Mouse (Mus musculus) neural tube, embryonic 12.5 days (tissue): Measurements from ENCODE around the gene Prkce. TPM values are rescaled to one million over a fixed set of nuclear protein-coding genes. Genes with fewer than 3 reads are reported as not detected.

ENCODE experiments used
- ATAC-seq: fragments of 200-750 bp; cut with Nextera tagmentation; 2 replicates; pipeline ENCODE4 v1.8.0; 2017; ENCODE audit warnings: low read depth, mild to moderate bottlenecking, moderate TSS enrichment, moderate library complexity; ENCODE audit not compliant: low FRiP score
- H3K27ac ChIP-seq: fragments of 300-500 bp; sonication (generic); 2 replicates; pipeline ENCODE4 v1.5.1; 2016
- H3K27me3 ChIP-seq: fragments of 300-500 bp; sonication (generic); replicated peaks from 2 replicates; pipeline ENCODE4 v1.6.1; 2016; ENCODE audit warnings: mild to moderate bottlenecking
- H3K36me3 ChIP-seq: fragments of 300-500 bp; sonication (generic); 2 replicates; pipeline ENCODE4 v1.6.1; 2016; ENCODE audit warnings: mild to moderate bottlenecking
- H3K4me1 ChIP-seq: fragments of 300-500 bp; sonication (generic); 2 replicates; pipeline ENCODE4 v1.6.1; 2016
- H3K4me2 ChIP-seq: fragments of 300-500 bp; sonication (generic); replicated peaks from 2 replicates; pipeline ENCODE4 v1.6.1; 2016; ENCODE audit warnings: mild to moderate bottlenecking
- H3K4me3 ChIP-seq: fragments of 300-500 bp; sonication (generic); 2 replicates; pipeline ENCODE4 v1.5.1; 2016
- H3K9ac ChIP-seq: fragments of 300-500 bp; sonication (generic); 2 replicates; pipeline ENCODE4 v1.6.1; 2016; ENCODE audit warnings: mild to moderate bottlenecking
- H3K9me3 ChIP-seq: fragments of 300-500 bp; sonication (generic); 2 replicates; pipeline ENCODE4 v1.6.1; 2016; ENCODE audit warnings: mild to moderate bottlenecking
- WGBS: fragments of 180-500 bp; shearing (Covaris S2); methylation state at CpG from one replicate; pipeline ENCODE4 v1.1.7; 2016; 5-methylcytosine and 5-hydroxymethylcytosine counted together
- polyA plus RNA-seq: library from polyadenylated mRNA; unstranded; fragments of >200 nt; fragmentation: Nextera tagmentation; extraction: Ambion mirVana; gene quantifications from 2 replicates; pipeline ENCODE4 v1.2.1, GENCODE M21; 2016

Prkce gene
- polyA plus RNA-seq, 1 experiment from 2014 or later = 20.7 TPM

GRCm38 (mm10) chr17:86184552-86185209, 17.1 kb downstream of the Prkce start:
- no peak overlapping the region for H3K9ac ChIP-seq
- no peak overlapping the region for H3K4me3 ChIP-seq
- H3K27me3 ChIP-seq = no peaks in the 10 kb centered on the region
- H3K9me3 ChIP-seq = no peaks in the 10 kb centered on the region
- peaks cover 4% of the 10 kb centered on the region; the same call in 1 of the 2 replicates for H3K4me1 ChIP-seq
- 74% methylated on average over 9 of the region's 9 CpGs for WGBS
- H3K27ac ChIP-seq = no peak overlapping the region
- no peak overlapping the region for H3K4me2 ChIP-seq
- ATAC-seq = no peak
- H3K36me3 ChIP-seq = no peaks in the 10 kb centered on the region; the same call in 1 of the 2 replicates

- Histone ChIP-seq H3K9ac (no peak overlapping the region), H3K27me3 (no peaks in the 10 kb centered on the region), H3K36me3 (no peaks in the 10 kb centered on the region; the same call in 1 of the 2 replicates), H3K9me3 (no peaks in the 10 kb centered on the region), H3K4me3 (no peak overlapping the region), H3K4me1 (peaks cover 4% of the 10 kb centered on the region; the same call in 1 of the 2 replicates), H3K27ac (no peak overlapping the region), H3K4me2 (no peak overlapping the region)
- ATAC-seq = no peak
- 55% methylated on average over 7 of the region's 7 CpGs for WGBS
These were observed 18.0 kb downstream of the Prkce start for GRCm38 (mm10) chr17:86185584-86185983.

- Histone ChIP-seq H3K36me3 (no peaks in the 10 kb centered on the region), H3K4me1 (peaks cover 4% of the 10 kb centered on the region; the same call in 1 of the 2 replicates), H3K27me3 (no peaks in the 10 kb centered on the region), H3K4me3 (no peak overlapping the region), H3K27ac (no peak overlapping the region), H3K4me2 (no peak overlapping the region), H3K9ac (no peak overlapping the region), H3K9me3 (no peaks in the 10 kb centered on the region)
- ATAC-seq = no peak
- WGBS = 91% methylated on average over 1 of the region's 1 CpGs
These were observed 20.2 kb downstream of the Prkce start for GRCm38 (mm10) chr17:86187777-86188176.

- H3K27ac ChIP-seq = no peak overlapping the region
- H3K9ac ChIP-seq = no peak overlapping the region
- no peaks in the 10 kb centered on the region for H3K4me1 ChIP-seq
- no peak overlapping the region for H3K4me3 ChIP-seq
- ATAC-seq = no peak
- no peaks in the 10 kb centered on the region for H3K27me3 ChIP-seq
- whole genome bisulfite sequencing = 94% methylated on average over 6 of the region's 6 CpGs
- no peak overlapping the region for H3K4me2 ChIP-seq
- no peaks in the 10 kb centered on the region for H3K36me3 ChIP-seq
- H3K9me3 ChIP-seq = no peaks in the 10 kb centered on the region
These were observed 26.4 kb downstream of the Prkce start for GRCm38 (mm10) chr17:86193979-86194378.

- Histone ChIP-seq H3K36me3 (no peaks in the 10 kb centered on the region), H3K4me2 (no peak overlapping the region), H3K9ac (no peak overlapping the region), H3K27ac (no peak overlapping the region), H3K4me3 (no peak overlapping the region), H3K9me3 (no peaks in the 10 kb centered on the region), H3K4me1 (no peaks in the 10 kb centered on the region), H3K27me3 (no peaks in the 10 kb centered on the region)
- no peak for ATAC-seq
- 85% methylated on average over 8 of the region's 8 CpGs for WGBS
These were observed 27.3 kb downstream of the Prkce start for GRCm38 (mm10) chr17:86194921-86195320.

- Histone ChIP-seq H3K4me2 (no peak overlapping the region), H3K9me3 (no peaks in the 10 kb centered on the region), H3K4me1 (peaks cover 5% of the 10 kb centered on the region; the same call in 1 of the 2 replicates), H3K36me3 (no peaks in the 10 kb centered on the region), H3K4me3 (no peak overlapping the region), H3K27ac (no peak overlapping the region), H3K27me3 (no peaks in the 10 kb centered on the region), H3K9ac (no peak overlapping the region)
- 87% methylated on average over 16 of the region's 16 CpGs for WGBS
- no peak for ATAC-seq
These were observed 31.2 kb downstream of the Prkce start for GRCm38 (mm10) chr17:86198496-86199465.

- Histone ChIP-seq H3K4me3 (no peak overlapping the region), H3K27ac (no peak overlapping the region), H3K4me1 (peaks cover 5% of the 10 kb centered on the region; the same call in 1 of the 2 replicates), H3K9me3 (no peaks in the 10 kb centered on the region), H3K36me3 (no peaks in the 10 kb centered on the region), H3K4me2 (no peak overlapping the region), H3K9ac (no peak overlapping the region), H3K27me3 (no peaks in the 10 kb centered on the region)
- WGBS = 93% methylated on average over 7 of the region's 7 CpGs
- ATAC-seq = no peak
These were observed 34.4 kb downstream of the Prkce start for GRCm38 (mm10) chr17:86201981-86202380.

GRCm38 (mm10) chr17:86202972-86203371, 35.4 kb downstream of the Prkce start:
- H3K36me3 ChIP-seq = no peaks in the 10 kb centered on the region
- no peaks in the 10 kb centered on the region for H3K27me3 ChIP-seq
- 86% methylated on average over 6 of the region's 6 CpGs for WGBS
- H3K4me2 ChIP-seq = no peak overlapping the region
- ATAC-seq = no peak
- no peak overlapping the region for H3K4me3 ChIP-seq
- H3K9ac ChIP-seq = no peak overlapping the region
- H3K4me1 ChIP-seq = peaks cover 5% of the 10 kb centered on the region; the same call in 1 of the 2 replicates
- H3K9me3 ChIP-seq = no peaks in the 10 kb centered on the region
- no peak overlapping the region for H3K27ac ChIP-seq

- H3K9me3 ChIP-seq = no peaks in the 10 kb centered on the region
- no peaks in the 10 kb centered on the region for H3K27me3 ChIP-seq
- no peaks in the 10 kb centered on the region for H3K36me3 ChIP-seq
- peaks cover 5% of the 10 kb centered on the region; the same call in 1 of the 2 replicates for H3K4me1 ChIP-seq
- H3K4me3 ChIP-seq = no peak overlapping the region
- H3K27ac ChIP-seq = no peak overlapping the region
- no peak overlapping the region for H3K9ac ChIP-seq
- H3K4me2 ChIP-seq = no peak overlapping the region
- ATAC-seq = no peak
- WGBS = 72% methylated on average over 20 of the region's 20 CpGs
These were observed 36.2 kb downstream of the Prkce start for GRCm38 (mm10) chr17:86203531-86204450.

GRCm38 (mm10) chr17:86206289-86206688, 38.7 kb downstream of the Prkce start:
- no peak overlapping the region for H3K4me2 ChIP-seq
- no peaks in the 10 kb centered on the region for H3K9me3 ChIP-seq
- H3K4me3 ChIP-seq = no peak overlapping the region
- no peaks in the 10 kb centered on the region for H3K36me3 ChIP-seq
- no peak overlapping the region for H3K9ac ChIP-seq
- ATAC-seq = no peak
- H3K27me3 ChIP-seq = no peaks in the 10 kb centered on the region
- H3K27ac ChIP-seq = no peak overlapping the region
- peaks cover 5% of the 10 kb centered on the region; the same call in 1 of the 2 replicates for H3K4me1 ChIP-seq
- WGBS = 88% methylated on average over 8 of the region's 8 CpGs

GRCm38 (mm10) chr17:86208057-86208820, 40.7 kb downstream of the Prkce start:
- Histone ChIP-seq H3K36me3 (no peaks in the 10 kb centered on the region), H3K9me3 (no peaks in the 10 kb centered on the region), H3K4me2 (no peak overlapping the region), H3K27ac (no peak overlapping the region), H3K4me1 (peaks cover 5% of the 10 kb centered on the region; the same call in 1 of the 2 replicates), H3K27me3 (no peaks in the 10 kb centered on the region), H3K4me3 (no peak overlapping the region), H3K9ac (no peak overlapping the region)
- ATAC-seq = no peak
- WGBS = 90% methylated on average over 17 of the region's 17 CpGs
